Comparison of ENCODE assay signal across 19 mouse cellular contexts in the genomic region with DNA sequence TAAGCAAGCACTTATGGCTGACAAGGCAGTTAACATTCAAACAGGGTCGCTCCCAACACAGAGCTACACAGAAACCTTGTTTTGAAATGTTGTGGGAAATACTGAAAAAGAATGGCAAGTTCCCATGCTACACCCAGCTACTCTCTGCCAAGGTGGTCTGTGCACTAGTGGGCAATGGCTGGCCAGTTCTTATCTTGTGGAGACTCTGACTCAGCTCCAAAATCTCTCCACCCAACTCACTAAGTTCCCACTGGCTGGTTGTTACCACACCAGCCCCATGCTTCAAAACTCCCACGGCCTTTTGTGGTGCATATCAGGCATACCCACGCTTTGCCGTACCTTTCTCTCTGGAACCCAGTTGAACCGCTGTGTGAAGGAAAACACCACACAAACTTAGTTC. TPM values are rescaled to one million over a fixed set of nuclear protein-coding genes. Genes with fewer than 3 reads are reported as not detected.
DNase-seq lines count a peak whose midpoint lies in the region; ATAC-seq and TF ChIP-seq lines count a peak whose summit lies in the region.
"Had no signal": no experiment of that assay in that cellular context is flagged by ENCODE, and none has a peak within 500 bp of the region (broad histone marks: within the 10 kb centered on the region; RNA-seq: fewer than 3 reads in every experiment).

No protein-coding gene starts in this region.

- peak; percentile 61; the same call in 1 of the 2 replicates for ATAC-seq in heart, embryonic 12.5 days (ENCODE audit: insufficient number of reproducible peaks, low FRiP score)
- 0 out of 2 replicates have a peak, but pooled peaks have one; percentile 23 for ATAC-seq in kidney, embryonic 16.5 days (ENCODE audit: low FRiP score, low TSS enrichment)
- ATAC-seq: forebrain, embryonic 15.5 days; liver, embryonic 12.5 days had no signal

- no peak overlapping the region for H3K4me3 ChIP-seq in heart, embryonic 12.5 days
- H3K4me3 ChIP-seq in kidney, embryonic 16.5 days (ENCODE audit: low read length): no peak overlapping the region
- H3K4me3 ChIP-seq in ES-Bruce4 (ENCODE audit: low read depth, low read length): no peak overlapping the region
- H3K4me3 ChIP-seq: embryonic facial prominence, embryonic 15.5 days; forebrain, embryonic 15.5 days; hindbrain, embryonic 13.5 days; limb, embryonic 13.5 days; liver, embryonic 12.5 days had no signal

- no peaks in the 10 kb centered on the region for H3K9me3 ChIP-seq in heart, embryonic 12.5 days (replicated peaks)
- H3K9me3 ChIP-seq in kidney, embryonic 16.5 days (ENCODE audit: low read length): no peaks in the 10 kb centered on the region
- no peaks in the 10 kb centered on the region for H3K9me3 ChIP-seq in ES-Bruce4 (replicated peaks; ENCODE audit: control insufficient read depth, insufficient read depth, low read length, poor library complexity, severe bottlenecking)
- H3K9me3 ChIP-seq: embryonic facial prominence, embryonic 15.5 days; forebrain, embryonic 15.5 days; hindbrain, embryonic 13.5 days; limb, embryonic 13.5 days; liver, embryonic 12.5 days had no signal

- WGBS in heart, embryonic 12.5 days: 64% methylated on average over 5 of the region's 5 CpGs
- 86% methylated on average over 5 of the region's 5 CpGs for WGBS in kidney, embryonic 16.5 days

- peak overlapping the region; percentile 36 for H3K27ac ChIP-seq in heart, embryonic 12.5 days (ENCODE audit: poor library complexity, severe bottlenecking)
- H3K27ac ChIP-seq in kidney, embryonic 16.5 days (ENCODE audit: low read length): 0 out of 2 replicates have a peak overlapping the region, but pooled peaks have one; percentile 34
- H3K27ac ChIP-seq in ES-Bruce4 (ENCODE audit: insufficient read depth, low read length): no peak overlapping the region
- H3K27ac ChIP-seq: embryonic facial prominence, embryonic 15.5 days; forebrain, embryonic 15.5 days; hindbrain, embryonic 13.5 days; limb, embryonic 13.5 days; liver, embryonic 12.5 days; stomach, postnatal 0 days had no signal

- H3K27me3 ChIP-seq in heart, embryonic 12.5 days (replicated peaks): no peaks in the 10 kb centered on the region
- no peaks in the 10 kb centered on the region for H3K27me3 ChIP-seq in kidney, embryonic 16.5 days (ENCODE audit: insufficient read depth, low read length)
- no peaks in the 10 kb centered on the region for H3K27me3 ChIP-seq in ES-Bruce4 (ENCODE audit: control insufficient read depth, insufficient read depth, low read length, poor library complexity, severe bottlenecking)
- H3K27me3 ChIP-seq: embryonic facial prominence, embryonic 15.5 days; forebrain, embryonic 15.5 days; hindbrain, embryonic 13.5 days; limb, embryonic 13.5 days; liver, embryonic 12.5 days had no signal

- no peaks in the 10 kb centered on the region for H3K36me3 ChIP-seq in heart, embryonic 12.5 days
- H3K36me3 ChIP-seq in kidney, embryonic 16.5 days (ENCODE audit: insufficient read depth, low read length): no peaks in the 10 kb centered on the region
- no peaks in the 10 kb centered on the region; the same call in 1 of the 2 replicates for H3K36me3 ChIP-seq in ES-Bruce4 (ENCODE audit: control insufficient read depth, insufficient read depth, low read length, poor library complexity, severe bottlenecking)
- H3K36me3 ChIP-seq: embryonic facial prominence, embryonic 15.5 days; forebrain, embryonic 15.5 days; hindbrain, embryonic 13.5 days; limb, embryonic 13.5 days; liver, embryonic 12.5 days had no signal

- TF ChIP-seq CTCF in ES-Bruce4 (IDR thresholded peaks at IDR 0.05; ENCODE audit: low read depth, low read length): no peak

- H3K4me2 ChIP-seq in heart, embryonic 12.5 days: no peak overlapping the region
- no peak overlapping the region for H3K4me2 ChIP-seq in kidney, embryonic 16.5 days (replicated peaks; ENCODE audit: low read depth, low read length)
- H3K4me2 ChIP-seq: embryonic facial prominence, embryonic 15.5 days; forebrain, embryonic 15.5 days; hindbrain, embryonic 13.5 days; limb, embryonic 13.5 days; liver, embryonic 12.5 days had no signal

- DNase-seq in heart, adult 9 months (ENCODE audit: low spot score in 2 of 2): no peak
- DNase-seq in kidney, adult 18-20 months: no peak
- DNase-seq in 416B (ENCODE audit: low read depth): peak; percentile 54
- no peak for DNase-seq in cerebellum, adult 9-11 months
- DNase-seq: cerebellum, adult 9-10 months; gastrocnemius, postnatal 14 days; kidney, adult 11 months; lung, postnatal 4 days; thymus, adult 2 months; thymus, postnatal 4 days had no signal

- no peak for TF ChIP-seq POLR2A in ES-Bruce4 (IDR thresholded peaks at IDR 0.05; ENCODE audit: insufficient read depth, low read length)

- peaks cover 51% of the 10 kb centered on the region for H3K4me1 ChIP-seq in heart, embryonic 12.5 days (replicated peaks)
- peaks cover 16% of the 10 kb centered on the region; the same call in 1 of the 2 replicates for H3K4me1 ChIP-seq in kidney, embryonic 16.5 days (ENCODE audit: insufficient read depth, low read length)
- H3K4me1 ChIP-seq in ES-Bruce4 (ENCODE audit: control insufficient read depth, insufficient read depth, low read length): peaks cover 4% of the 10 kb centered on the region

- no peak for TF ChIP-seq EP300 in ES-Bruce4 (IDR thresholded peaks at IDR 0.05; ENCODE audit: insufficient read depth, low read depth, low read length)

- H3K9ac ChIP-seq in heart, embryonic 12.5 days: no peak overlapping the region
- H3K9ac ChIP-seq in kidney, embryonic 16.5 days (replicated peaks; ENCODE audit: low read length): no peak overlapping the region
- H3K9ac ChIP-seq in ES-Bruce4 (ENCODE audit: low read depth, poor library complexity, severe bottlenecking): 0 out of 2 replicates have a peak overlapping the region, but pooled peaks have one; percentile 28
- H3K9ac ChIP-seq: embryonic facial prominence, embryonic 15.5 days; forebrain, embryonic 15.5 days; hindbrain, embryonic 13.5 days; limb, embryonic 13.5 days; liver, embryonic 12.5 days had no signal

RNA-seq across cellular contexts. Expression of a gene that starts 18.0 kb away (rescaled TPM):
- 266 and 274 TPM in 2 replicates for polyA plus RNA-seq in heart, embryonic 12.5 days (2016; fragmentation: Nextera tagmentation; extraction: Ambion mirVana)
- polyA plus RNA-seq in kidney, embryonic 16.5 days (2015; fragmentation: Nextera tagmentation; extraction: Ambion mirVana): 338 and 353 TPM in 2 replicates
- polyA plus RNA-seq in ES-Bruce4 (2011; ENCODE audit: insufficient read depth, insufficient read length, low read depth, missing spikeins): 280 and 301 TPM in 2 replicates

RNA-seq across cellular contexts. Expression of a gene that starts 31.0 kb away (rescaled TPM):
- polyA plus RNA-seq in heart, embryonic 12.5 days (2016; fragmentation: Nextera tagmentation; extraction: Ambion mirVana): 152 and 155 TPM in 2 replicates
- polyA plus RNA-seq in kidney, embryonic 16.5 days (2015; fragmentation: Nextera tagmentation; extraction: Ambion mirVana): 119 and 132 TPM in 2 replicates
- polyA plus RNA-seq in ES-Bruce4 (2011; ENCODE audit: insufficient read depth, insufficient read length, low read depth, missing spikeins): 128 and 133 TPM in 2 replicates

RNA-seq across cellular contexts. Expression of a gene that starts 31.2 kb away (rescaled TPM):
- polyA plus RNA-seq in heart, embryonic 12.5 days (2016; fragmentation: Nextera tagmentation; extraction: Ambion mirVana): 519 and 526 TPM in 2 replicates
- polyA plus RNA-seq in kidney, embryonic 16.5 days (2015; fragmentation: Nextera tagmentation; extraction: Ambion mirVana): 318 and 319 TPM in 2 replicates
- 238 and 240 TPM in 2 replicates for polyA plus RNA-seq in ES-Bruce4 (2011; ENCODE audit: insufficient read depth, insufficient read length, low read depth, missing spikeins)
